Mouse (Mus musculus): ENCODE measurements around the gene Enpp5. TPM values are rescaled to one million over a fixed set of nuclear protein-coding genes. Genes with fewer than 3 reads are reported as not detected.

The Enpp5 gene
- 19.0 and 20.9 TPM in 2 replicates for polyA plus RNA-seq (2015; fragmentation: Nextera tagmentation; extraction: Ambion mirVana)

DNA sequence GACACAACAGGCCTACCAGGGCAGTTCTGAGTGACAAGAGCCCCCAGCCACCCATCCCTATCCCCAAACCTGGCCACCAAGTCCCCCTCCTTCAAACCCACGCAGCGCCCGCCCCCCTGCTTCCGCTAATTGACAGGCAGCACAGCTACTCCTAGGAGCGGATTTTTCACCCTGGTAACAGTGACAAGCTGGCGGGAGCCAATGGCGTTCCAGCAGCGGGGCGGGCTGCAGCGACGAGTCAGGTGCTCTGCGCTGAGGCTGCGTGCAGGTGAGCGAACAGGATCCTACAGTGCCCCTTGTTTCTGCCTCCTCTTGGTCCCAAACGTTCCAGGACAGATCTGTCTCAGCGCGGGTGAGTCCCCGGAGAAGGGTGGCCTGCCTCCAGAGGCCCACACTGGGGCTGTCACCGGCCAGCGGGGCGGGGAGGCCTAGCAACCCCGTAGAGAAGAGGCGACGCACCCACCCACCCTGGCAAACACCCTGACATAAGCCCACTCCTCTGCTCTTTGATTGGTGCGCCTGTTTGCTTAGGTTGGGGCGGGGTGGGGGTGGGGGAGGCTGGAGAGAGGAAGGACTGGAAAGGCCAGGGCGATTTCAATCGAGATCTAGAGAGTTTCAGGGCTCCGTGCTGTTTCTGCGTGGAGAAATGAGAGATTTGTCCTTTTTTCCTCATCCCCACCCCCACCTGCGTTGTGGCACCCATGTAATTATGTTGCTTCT is at the start of gene Enpp5:
TSS of gene Enpp5 (plus strand) at position 183 of the 720 bp plus-strand sequence.
- H3K36me3 ChIP-seq: peaks cover 15% of the 10 kb centered on the region; the same call in 1 of the 2 replicates
- no peaks in the 10 kb centered on the region for H3K9me3 ChIP-seq
- peak within 1 kb of the TSS; percentile 91 for H3K4me2 ChIP-seq (replicated peaks)
- WGBS: under 1% methylated on average over 31 of the region's 31 CpGs
- ATAC-seq (ENCODE audit: low FRiP score, low read depth): peak; percentile 95
- H3K4me1 ChIP-seq: no peaks in the 10 kb centered on the region
- peak within 1 kb of the TSS; percentile 73 for H3K9ac ChIP-seq
- H3K27me3 ChIP-seq: peaks cover 6% of the 10 kb centered on the region; the same call in 1 of the 2 replicates
- H3K27ac ChIP-seq: no peak within 1 kb of the TSS
- H3K4me3 ChIP-seq: peak within 1 kb of the TSS; percentile 65

DNA sequence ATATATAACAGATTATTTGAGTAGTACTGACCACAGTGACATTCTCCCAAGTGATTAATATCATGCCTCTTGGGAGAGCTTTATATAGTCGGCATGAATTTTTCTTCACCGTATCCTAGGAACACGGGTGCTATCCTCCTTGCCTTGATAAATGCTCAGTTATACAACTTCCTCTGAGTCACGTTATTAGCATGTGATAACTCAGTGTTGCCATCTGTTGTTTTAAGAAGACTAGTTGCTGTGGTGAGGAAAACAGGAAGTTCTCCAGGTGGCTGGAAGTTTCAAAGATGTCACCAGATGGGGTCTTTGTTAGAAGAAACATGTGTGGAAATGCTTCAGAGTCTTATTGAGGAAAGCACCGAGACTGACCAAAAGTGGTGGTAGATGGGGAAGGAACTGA is 49.0 kb upstream of the Enpp5 start:
- H3K27me3 ChIP-seq: no peaks in the 10 kb centered on the region
- no peak for ATAC-seq (ENCODE audit: low FRiP score, low read depth)
- no peak overlapping the region for H3K27ac ChIP-seq
- no peaks in the 10 kb centered on the region for H3K36me3 ChIP-seq
- H3K4me2 ChIP-seq (replicated peaks): no peak overlapping the region
- 65% methylated on average over 5 of the region's 5 CpGs for WGBS
- H3K9me3 ChIP-seq: no peaks in the 10 kb centered on the region
- H3K9ac ChIP-seq: no peak overlapping the region
- H3K4me1 ChIP-seq: peaks cover 4% of the 10 kb centered on the region; the same call in 1 of the 2 replicates
- no peak overlapping the region for H3K4me3 ChIP-seq

DNA sequence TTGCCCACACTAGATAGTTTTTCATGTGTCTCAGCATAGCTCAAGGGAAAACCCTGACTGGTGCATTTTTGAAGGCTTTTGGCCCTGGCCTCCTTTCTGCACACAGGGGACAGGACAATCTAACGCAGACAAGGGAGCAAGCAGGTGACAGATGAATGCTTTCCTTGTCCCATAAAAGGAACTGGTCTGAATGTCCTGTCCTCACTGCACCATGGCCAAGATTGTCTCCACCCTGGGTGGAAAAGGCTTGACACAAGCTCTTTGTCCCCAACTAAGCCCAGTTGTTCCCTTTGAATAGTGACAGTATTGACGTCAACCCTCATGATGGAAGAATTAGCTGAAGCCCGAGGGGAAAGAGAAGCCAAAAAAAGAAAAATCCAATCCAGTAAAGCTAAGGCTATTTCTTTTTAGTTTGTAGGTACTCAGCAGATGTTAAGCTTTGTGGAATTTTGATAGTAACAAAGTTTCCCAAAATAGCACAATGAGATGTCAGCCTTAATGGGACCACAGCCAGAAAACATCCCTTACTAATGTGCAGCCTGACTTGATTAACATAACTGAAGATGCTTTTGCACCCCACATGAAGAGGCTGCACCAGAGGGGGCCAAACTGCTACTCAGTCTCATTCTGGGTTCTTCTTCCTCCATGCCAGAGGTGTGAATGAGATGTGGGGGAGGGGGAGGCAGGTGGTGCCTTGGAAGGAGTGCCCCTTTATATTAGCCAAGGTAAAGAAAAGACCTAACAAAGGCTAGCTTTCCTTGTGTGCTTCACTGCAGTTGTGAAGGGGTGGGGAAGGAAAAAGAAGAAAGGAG is 47.6 kb upstream of the Enpp5 start:
- no peak overlapping the region for H3K4me3 ChIP-seq
- no peaks in the 10 kb centered on the region for H3K27me3 ChIP-seq
- H3K27ac ChIP-seq: no peak overlapping the region
- H3K9ac ChIP-seq: no peak overlapping the region
- H3K9me3 ChIP-seq: no peaks in the 10 kb centered on the region
- no peak for ATAC-seq (ENCODE audit: low FRiP score, low read depth)
- H3K36me3 ChIP-seq: no peaks in the 10 kb centered on the region
- H3K4me2 ChIP-seq (replicated peaks): no peak overlapping the region
- H3K4me1 ChIP-seq: peaks cover 4% of the 10 kb centered on the region; the same call in 1 of the 2 replicates
- WGBS: 63% methylated on average over 3 of the region's 3 CpGs

DNA sequence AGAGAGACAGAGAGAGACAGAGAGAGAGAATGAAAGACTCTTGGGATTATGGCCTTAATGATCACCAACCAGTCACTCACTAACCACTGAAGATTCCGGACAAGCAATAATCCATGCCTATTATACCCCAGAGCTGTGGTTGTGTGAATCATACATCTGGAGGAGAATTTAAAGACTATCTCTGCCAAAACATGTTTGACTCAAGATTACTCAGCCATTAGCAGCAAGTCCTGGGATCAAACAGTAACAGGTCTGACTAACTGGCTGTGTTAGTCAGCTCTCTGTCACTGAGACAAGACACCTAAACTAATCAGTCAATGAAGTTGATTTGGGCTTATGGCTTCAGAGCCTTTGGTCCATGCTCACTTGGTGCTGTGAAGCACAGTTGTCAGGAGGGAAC is 43.6 kb upstream of the Enpp5 start:
- Histone ChIP-seq H3K27ac (no peak overlapping the region), H3K27me3 (no peaks in the 10 kb centered on the region), H3K9me3 (no peaks in the 10 kb centered on the region), H3K4me3 (no peak overlapping the region), H3K36me3 (no peaks in the 10 kb centered on the region), H3K4me1 (peaks cover 4% of the 10 kb centered on the region; the same call in 1 of the 2 replicates), H3K9ac (no peak overlapping the region), H3K4me2 (replicated peaks) (no peak overlapping the region)
- no peak for ATAC-seq (ENCODE audit: low FRiP score, low read depth)
- WGBS: 92% methylated on average over 1 of the region's 1 CpGs

DNA sequence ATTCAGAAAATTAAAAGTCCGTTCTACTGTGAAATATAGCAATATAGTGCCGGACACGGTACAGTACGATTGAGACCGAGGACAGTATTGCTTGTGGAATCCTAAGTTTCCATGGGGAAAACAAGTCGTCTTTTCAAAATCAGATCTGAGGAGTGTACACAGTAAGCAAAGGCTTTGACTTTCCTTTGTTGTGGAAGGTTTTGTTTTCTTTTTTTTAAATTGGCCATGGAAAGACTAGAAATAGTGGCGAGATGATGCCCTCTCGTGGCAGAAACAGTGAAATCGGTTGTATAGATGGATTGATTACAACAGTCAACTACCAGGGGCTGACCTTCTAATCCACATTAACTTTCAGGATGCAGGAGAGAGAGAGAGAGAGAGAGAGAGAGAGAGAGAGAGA is 40.0 kb upstream of the Enpp5 start:
- H3K27me3 ChIP-seq: no peaks in the 10 kb centered on the region
- H3K9me3 ChIP-seq: no peaks in the 10 kb centered on the region
- no peak overlapping the region for H3K9ac ChIP-seq
- H3K4me2 ChIP-seq (replicated peaks): no peak overlapping the region
- no peaks in the 10 kb centered on the region for H3K4me1 ChIP-seq
- 65% methylated on average over 9 of the region's 9 CpGs for WGBS
- ATAC-seq (ENCODE audit: low FRiP score, low read depth): no peak
- H3K4me3 ChIP-seq: no peak overlapping the region
- no peaks in the 10 kb centered on the region for H3K36me3 ChIP-seq
- no peak overlapping the region for H3K27ac ChIP-seq

DNA sequence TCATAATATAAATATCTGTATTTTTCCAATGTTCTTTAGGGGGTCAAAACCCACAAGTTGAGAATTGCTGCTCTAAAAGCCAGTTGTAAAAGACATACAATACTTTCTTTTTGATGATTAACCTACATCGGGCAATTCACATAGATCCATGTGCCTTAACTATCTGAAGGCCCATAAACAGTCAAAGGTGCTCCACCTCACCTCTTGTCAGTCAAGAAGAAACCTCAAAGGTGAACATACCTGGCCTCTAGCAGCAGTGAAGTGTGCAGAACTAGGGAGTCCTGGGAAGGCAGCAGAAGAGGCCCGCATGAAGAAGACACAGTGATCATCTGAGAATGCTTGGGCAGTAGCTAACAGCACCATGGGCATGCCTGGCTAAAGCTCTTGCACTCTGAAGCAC is 38.2 kb upstream of the Enpp5 start:
- no peak for ATAC-seq (ENCODE audit: low FRiP score, low read depth)
- Histone ChIP-seq H3K4me1 (no peaks in the 10 kb centered on the region), H3K9me3 (no peaks in the 10 kb centered on the region), H3K4me3 (no peak overlapping the region), H3K4me2 (replicated peaks) (no peak overlapping the region), H3K27ac (no peak overlapping the region), H3K27me3 (no peaks in the 10 kb centered on the region), H3K9ac (no peak overlapping the region), H3K36me3 (no peaks in the 10 kb centered on the region)
- WGBS: 84% methylated on average over 2 of the region's 2 CpGs

DNA sequence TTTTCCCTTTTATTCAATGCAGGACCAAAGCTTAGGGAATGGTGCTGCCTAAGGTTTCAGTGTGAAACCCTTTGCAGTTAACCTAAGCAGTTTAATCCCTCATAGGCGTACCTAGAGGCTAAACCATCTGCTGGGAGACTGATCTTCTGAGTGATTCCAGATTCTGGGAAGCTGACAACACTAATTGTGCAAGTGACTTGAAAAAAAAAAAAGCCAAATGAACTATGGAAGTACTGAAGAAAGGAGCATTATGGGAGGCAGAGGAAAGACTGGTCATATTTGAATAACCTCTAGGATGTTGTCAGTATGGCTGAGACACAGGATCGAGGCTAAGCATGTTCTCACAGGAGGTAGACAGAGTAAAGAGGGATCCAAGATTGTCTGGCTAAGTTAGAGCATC is 36.3 kb upstream of the Enpp5 start:
- Histone ChIP-seq H3K4me2 (replicated peaks) (no peak overlapping the region), H3K9me3 (no peaks in the 10 kb centered on the region), H3K27me3 (no peaks in the 10 kb centered on the region), H3K27ac (no peak overlapping the region), H3K4me3 (no peak overlapping the region), H3K4me1 (no peaks in the 10 kb centered on the region), H3K9ac (no peak overlapping the region), H3K36me3 (no peaks in the 10 kb centered on the region)
- 67% methylated on average over 2 of the region's 2 CpGs for WGBS
- ATAC-seq (ENCODE audit: low FRiP score, low read depth): no peak

DNA sequence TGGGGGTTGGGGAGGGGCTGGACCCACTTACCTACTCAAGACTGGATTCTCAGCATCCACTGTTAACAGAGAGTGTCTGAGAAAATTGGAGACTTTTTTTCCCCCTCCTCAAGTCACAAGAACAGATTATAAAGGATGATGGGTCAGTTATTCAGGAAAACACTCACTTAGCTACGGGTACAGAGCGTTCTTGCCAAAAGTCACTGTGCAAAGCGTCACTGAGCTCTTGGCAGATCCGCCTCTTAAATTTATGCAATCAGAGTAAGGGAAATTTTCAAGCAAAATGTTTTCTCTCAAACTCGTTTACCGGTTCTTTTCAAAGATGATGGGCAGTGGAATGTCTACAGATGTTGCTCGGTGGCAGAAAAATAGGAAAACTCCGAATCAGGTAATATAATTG is 35.8 kb upstream of the Enpp5 start:
- no peaks in the 10 kb centered on the region for H3K36me3 ChIP-seq
- no peak overlapping the region for H3K27ac ChIP-seq
- H3K4me3 ChIP-seq: no peak overlapping the region
- H3K9ac ChIP-seq: no peak overlapping the region
- no peak overlapping the region for H3K4me2 ChIP-seq (replicated peaks)
- no peak for ATAC-seq (ENCODE audit: low FRiP score, low read depth)
- 0 out of 2 replicates have a peak, but pooled peaks cover under 1% of the 10 kb centered on the region for H3K9me3 ChIP-seq
- H3K4me1 ChIP-seq: no peaks in the 10 kb centered on the region
- WGBS: 88% methylated on average over 8 of the region's 8 CpGs
- no peaks in the 10 kb centered on the region for H3K27me3 ChIP-seq

DNA sequence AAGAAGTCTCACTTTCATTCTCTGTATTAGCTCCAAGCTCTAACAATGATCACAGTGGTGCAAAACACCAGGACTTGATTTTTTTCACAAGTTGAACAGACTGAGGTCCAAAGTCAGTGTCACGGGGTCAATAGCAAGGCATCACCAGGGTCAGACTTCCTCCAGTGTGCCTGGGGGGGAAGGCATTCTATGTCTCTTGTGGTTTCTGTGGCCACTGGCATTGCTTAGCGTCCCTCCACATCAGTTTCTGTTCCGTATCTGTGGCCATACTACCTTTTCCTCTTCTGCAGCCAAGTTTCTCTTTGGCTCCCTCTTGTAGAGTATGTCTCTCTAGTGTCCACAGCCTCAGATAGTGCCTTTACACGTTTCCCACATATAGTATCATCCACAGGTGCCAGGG is 25.2 kb upstream of the Enpp5 start:
- ATAC-seq (ENCODE audit: low FRiP score, low read depth): no peak
- Histone ChIP-seq H3K4me2 (replicated peaks) (no peak overlapping the region), H3K9me3 (peaks cover 1% of the 10 kb centered on the region; the same call in 1 of the 2 replicates), H3K4me3 (no peak overlapping the region), H3K4me1 (no peaks in the 10 kb centered on the region), H3K36me3 (no peaks in the 10 kb centered on the region), H3K27me3 (no peaks in the 10 kb centered on the region), H3K9ac (no peak overlapping the region), H3K27ac (no peak overlapping the region)
- WGBS: 78% methylated on average over 4 of the region's 4 CpGs

DNA sequence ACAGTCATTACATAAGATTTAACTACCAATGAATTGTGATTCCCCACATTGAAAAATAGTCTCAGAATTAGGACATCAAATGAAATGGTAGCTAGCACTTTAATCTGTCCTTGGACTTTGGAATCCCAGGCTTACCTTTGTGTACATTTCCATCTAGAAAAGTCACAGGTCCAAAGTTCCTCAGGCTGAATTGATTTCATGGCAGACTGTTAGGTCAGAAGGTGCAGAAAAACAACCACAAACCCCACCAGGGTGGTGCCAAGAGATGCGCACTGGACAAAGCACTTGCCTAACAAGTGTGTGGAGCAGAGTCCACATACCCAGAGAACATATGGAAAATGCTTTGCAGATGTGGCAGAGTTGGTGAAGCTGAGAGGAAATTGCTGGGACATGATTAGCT is 21.5 kb upstream of the Enpp5 start:
- Histone ChIP-seq H3K4me1 (peaks cover 16% of the 10 kb centered on the region), H3K9me3 (no peaks in the 10 kb centered on the region), H3K4me3 (no peak overlapping the region), H3K27me3 (no peaks in the 10 kb centered on the region), H3K36me3 (no peaks in the 10 kb centered on the region), H3K9ac (no peak overlapping the region), H3K27ac (no peak overlapping the region), H3K4me2 (replicated peaks) (no peak overlapping the region)
- WGBS: 85% methylated on average over 1 of the region's 1 CpGs
- no peak for ATAC-seq (ENCODE audit: low FRiP score, low read depth)

DNA sequence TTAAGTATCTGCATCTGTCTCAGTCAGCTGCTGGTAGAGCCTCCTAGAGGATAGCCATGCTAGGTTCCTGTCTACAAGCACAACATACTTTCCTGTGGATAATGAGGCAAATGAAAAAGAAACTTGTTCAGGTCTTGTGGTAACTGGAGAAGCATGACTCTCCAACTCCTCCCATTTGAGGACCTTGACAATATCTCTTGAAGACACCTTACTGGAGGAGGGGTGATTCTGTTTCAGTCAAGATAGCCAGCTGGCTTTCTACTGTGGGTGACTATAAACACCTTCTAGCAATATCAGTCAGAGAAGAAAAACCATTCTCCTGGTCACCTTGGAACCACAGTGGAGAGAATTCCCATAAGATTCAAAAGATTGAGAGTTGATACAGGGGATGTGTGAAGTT is 20.5 kb upstream of the Enpp5 start:
- Histone ChIP-seq H3K4me3 (no peak overlapping the region), H3K4me2 (replicated peaks) (no peak overlapping the region), H3K36me3 (no peaks in the 10 kb centered on the region), H3K9ac (no peak overlapping the region), H3K27ac (no peak overlapping the region), H3K9me3 (no peaks in the 10 kb centered on the region), H3K27me3 (no peaks in the 10 kb centered on the region), H3K4me1 (peaks cover 23% of the 10 kb centered on the region)
- ATAC-seq (ENCODE audit: low FRiP score, low read depth): no peak

DNA sequence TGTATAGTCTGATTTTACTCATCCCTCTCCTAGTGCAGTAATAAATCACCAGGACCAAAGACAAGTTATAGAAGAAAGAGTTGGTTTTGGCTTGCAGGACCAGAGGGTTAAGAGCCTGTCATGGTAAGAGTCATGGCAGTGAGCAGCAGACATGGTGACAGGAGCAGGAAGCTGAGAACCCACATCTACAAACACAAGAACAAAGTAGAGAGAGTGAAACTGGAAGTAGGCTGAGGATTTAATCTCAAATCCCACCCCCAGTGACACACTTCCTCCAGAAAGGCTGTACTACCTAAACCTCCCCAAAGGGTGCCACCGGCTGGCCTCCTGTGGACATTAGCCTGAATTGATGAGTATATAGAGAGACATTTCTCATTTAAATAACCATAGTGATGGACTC is 17.8 kb upstream of the Enpp5 start:
- ATAC-seq (ENCODE audit: low FRiP score, low read depth): no peak
- no peaks in the 10 kb centered on the region for H3K36me3 ChIP-seq
- H3K4me3 ChIP-seq: no peak overlapping the region
- H3K4me2 ChIP-seq (replicated peaks): no peak overlapping the region
- H3K27me3 ChIP-seq: no peaks in the 10 kb centered on the region
- WGBS: 96% methylated on average over 1 of the region's 1 CpGs
- H3K9ac ChIP-seq: no peak overlapping the region
- peaks cover 32% of the 10 kb centered on the region for H3K4me1 ChIP-seq
- H3K27ac ChIP-seq: peak overlapping the region; percentile 40; the same call in 1 of the 2 replicates
- H3K9me3 ChIP-seq: no peaks in the 10 kb centered on the region
